Mouse (Mus musculus): ENCODE measurements at regions not wholly inside any gene's neighbourhood (a gene's known extent, or its start where the extent isn't known, plus 50 kb on each side); places are given as distances from the start of the nearest gene placed in this dataset.

DNA sequence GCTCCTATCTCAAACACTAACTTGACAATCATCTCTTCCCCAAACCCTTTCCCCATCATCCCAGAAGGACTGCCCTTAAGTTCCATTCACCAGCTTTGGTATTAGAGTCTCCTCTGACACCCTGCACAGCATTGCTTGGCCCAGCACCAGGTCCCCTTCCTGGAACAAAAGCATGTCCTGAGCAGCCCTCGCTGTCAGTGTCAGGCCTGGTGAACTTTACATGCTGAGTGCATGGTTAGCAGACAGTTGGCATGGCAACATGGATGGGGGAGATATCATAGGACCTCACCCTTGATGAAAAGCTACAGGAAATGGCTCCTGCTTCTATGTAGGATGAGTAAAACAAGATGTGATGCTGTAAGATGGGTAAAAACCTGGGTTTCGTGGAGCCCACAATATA is 333.6 kb downstream of the Lpin1 start:
- intact Hi-C loops (cut with DNase I): no loop called here

GRCm38 (mm10) chr12:16276301-16276700 is 334.5 kb downstream of the Lpin1 start:
- intact Hi-C loops (cut with DNase I): no loop called here
- no peak for DNase-seq (ENCODE audit: low spot score in 2 of 2)

More for the DNA sequence above, 333.6 kb downstream of the Lpin1 start:
- DNase-seq (ENCODE audit: low spot score in 2 of 2): no peak

- DNase-seq (ENCODE audit: low spot score in 2 of 2): no peak
- intact Hi-C loops (cut with DNase I): no loop called here
Measured at GRCm38 (mm10) chr12:16272441-16272840, 338.3 kb downstream of the Lpin1 start.

- intact Hi-C loops (cut with DNase I): no loop called here
- DNase-seq (ENCODE audit: low spot score in 2 of 2): no peak
Measured at GRCm38 (mm10) chr12:16270876-16271275, 339.9 kb downstream of the Lpin1 start.

DNA sequence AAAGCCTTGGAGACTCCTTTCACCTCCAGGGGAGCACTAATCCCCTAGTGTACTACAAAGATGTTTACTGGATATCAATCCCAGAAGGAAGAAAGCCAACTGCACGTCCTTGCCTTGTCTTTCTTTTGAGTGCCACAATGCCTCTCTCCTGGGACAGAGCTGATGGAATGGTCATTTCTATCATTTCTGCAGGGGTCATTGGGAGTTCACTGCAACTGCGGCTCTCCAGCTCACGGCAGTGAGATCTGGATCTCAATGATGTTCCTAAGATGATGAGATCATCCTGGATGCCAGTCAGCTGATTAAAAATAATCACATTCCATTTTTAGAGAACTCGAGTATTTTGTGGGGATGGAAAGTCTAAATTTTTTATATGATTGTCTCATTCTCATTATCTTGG is 341.1 kb downstream of the Lpin1 start:
- DNase-seq (ENCODE audit: low spot score in 2 of 2): no peak
- intact Hi-C loops (cut with DNase I): no loop called here

DNA sequence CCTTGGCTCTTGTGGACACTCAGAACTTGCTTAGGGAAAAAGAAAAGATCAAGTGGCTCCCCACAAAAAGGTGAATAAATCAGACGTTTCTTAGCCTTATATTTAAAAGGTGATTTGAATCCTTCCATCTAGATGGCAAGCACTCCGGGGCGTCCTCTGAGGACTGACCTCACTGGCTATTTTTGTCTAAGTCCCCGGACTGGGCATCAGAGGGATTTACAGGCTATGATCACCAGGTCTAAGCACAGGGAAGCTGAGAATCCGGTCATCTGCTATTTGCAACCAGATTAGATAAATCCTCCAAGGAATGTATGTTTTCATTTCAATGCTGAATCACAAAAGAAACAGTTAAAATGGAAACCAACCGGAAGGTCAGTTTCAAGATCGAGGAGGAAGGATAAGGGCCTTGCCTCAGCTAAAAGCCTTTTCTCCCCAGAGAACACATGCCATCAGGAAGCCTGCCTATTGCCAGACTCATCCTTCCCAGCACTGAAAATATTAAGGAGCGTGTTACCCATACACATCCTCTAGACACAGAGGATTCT is 342.1 kb downstream of the Lpin1 start:
- intact Hi-C loops (cut with DNase I): no loop called here
- DNase-seq (ENCODE audit: low spot score in 2 of 2): no peak

DNA sequence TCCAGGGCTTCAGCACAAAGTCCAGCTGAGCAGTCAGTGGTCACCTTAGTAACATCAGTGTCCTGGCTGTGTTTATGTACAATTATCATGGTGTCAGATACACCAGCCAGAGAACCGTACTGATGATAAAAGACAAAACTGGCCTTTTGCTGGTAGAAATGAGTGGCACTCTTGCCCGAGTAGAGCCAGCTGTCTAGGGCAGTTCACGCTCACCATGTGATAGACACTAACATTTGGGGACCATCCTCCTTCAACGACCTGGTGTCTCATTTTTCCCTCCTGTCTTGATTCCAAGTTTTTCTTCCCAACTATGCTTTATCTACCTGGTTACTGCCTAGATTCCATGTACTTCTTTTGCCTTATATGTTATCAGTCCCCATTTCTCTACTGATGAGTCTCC is 349.3 kb downstream of the Lpin1 start:
- intact Hi-C loops (cut with DNase I): loop anchor here (5.0 kb wide), 1 partner anchor 251 kb away; no protein-coding TSS in a partner anchor
- no peak for DNase-seq (ENCODE audit: low spot score in 2 of 2)

DNA sequence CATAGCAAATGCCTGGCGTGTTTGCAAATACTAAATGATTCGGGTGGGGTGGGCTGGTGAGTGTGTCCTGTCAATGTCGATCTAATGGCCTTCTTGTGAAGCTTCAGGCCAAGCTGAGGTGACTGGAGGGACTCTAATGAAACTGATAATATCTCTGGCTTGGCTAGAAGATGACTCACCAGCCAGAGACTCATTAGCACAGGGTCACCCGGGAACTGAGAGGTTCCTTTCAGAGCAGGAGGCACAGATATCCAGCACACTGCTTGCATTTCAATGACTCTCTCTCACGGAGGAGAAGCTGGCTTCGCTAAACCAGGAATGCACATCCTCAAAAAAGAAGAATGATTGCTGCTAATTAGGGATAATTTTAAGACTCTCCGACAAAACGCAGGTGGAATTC is 349.8 kb downstream of the Lpin1 start:
- intact Hi-C loops (cut with DNase I): loop anchor here (5.0 kb wide), 1 partner anchor 251 kb away; no protein-coding TSS in a partner anchor
- peak; percentile 9 to 10 for DNase-seq (ENCODE audit: low spot score in 2 of 2)

DNA sequence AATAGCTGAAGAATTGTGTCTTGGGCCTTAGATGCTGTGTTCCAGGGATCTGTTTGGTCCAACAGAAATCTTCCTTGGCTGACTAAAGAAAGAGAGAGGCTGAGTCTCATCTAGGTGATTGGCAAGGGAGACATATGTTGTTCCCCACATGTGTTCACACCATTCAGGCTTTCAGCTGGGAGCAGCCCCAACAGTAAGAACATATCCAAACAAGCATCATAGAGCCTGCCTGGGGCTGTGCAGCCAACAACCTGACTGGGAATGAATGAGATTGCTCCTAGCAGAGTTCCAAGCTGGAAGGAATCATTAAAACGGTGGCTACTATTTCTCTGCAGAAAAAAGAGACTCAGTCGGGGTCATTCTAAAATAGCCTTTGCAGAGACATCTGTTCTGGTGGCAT is 350.3 kb downstream of the Lpin1 start:
- DNase-seq (ENCODE audit: low spot score in 2 of 2): peak in 1 of 2 experiments; percentile 12
- intact Hi-C loops (cut with DNase I): loop anchor here (5.0 kb wide), 1 partner anchor 252 kb away; no protein-coding TSS in a partner anchor

DNA sequence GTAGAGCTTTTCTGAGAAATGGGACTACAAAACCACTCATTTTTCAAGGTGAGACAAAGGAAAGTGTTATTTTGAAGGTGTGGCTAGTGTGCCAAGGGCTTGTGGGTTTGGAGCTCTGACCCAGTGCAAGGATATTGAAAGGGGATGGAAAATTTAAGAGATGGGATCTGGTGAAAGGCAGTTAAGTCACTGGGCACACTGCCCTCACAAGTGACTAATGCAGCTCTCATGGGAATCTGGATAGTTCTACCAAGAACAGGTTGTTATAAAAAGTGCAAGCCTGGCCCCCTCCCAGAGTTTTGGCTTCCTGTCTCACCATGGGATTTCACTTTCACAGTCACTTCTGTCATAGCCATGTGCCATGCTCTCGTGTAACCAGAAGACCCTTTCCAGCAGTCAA is 360.1 kb downstream of the Lpin1 start:
- DNase-seq (ENCODE audit: low spot score in 2 of 2): no peak
- intact Hi-C loops (cut with DNase I): no loop called here

DNA sequence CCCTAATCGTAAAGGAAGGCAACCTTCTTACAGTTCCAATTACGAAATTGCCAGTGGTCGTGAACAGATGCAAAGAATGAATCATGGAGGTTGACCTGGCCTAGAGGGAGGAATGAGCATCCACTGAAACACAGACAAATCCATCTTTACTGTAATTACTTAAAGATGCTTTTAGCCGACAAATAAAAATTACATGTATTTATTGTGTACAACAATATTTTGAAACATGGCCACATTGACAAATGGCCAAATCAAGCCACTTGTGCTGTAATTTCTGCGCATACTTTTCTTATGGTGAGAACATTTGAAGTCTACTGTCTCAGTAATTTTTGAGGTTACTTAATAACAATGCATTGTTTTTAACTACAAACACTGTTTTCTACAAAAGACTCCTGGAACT is 360.7 kb downstream of the Lpin1 start:
- intact Hi-C loops (cut with DNase I): no loop called here
- DNase-seq (ENCODE audit: low spot score in 2 of 2): no peak

DNA sequence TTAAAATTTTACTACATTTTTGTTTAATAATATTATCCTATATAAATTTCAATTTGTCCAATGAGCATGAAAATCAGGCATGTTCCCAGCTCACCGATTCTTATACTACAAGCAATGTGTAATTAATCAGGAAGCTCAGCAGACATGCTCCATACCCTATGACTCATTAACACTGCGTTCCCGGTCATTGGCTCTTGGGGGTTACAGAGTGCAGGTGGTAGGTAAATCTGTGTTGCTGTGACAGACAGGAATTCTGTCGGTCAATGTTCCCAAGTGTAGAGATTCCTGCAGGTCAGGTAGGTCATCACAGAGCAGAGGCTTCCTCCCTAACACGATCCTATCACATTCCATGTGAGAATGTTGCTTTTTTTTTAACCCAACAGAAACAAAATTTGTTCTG is 371.0 kb downstream of the Lpin1 start:
- intact Hi-C loops (cut with DNase I): no loop called here
- no peak for DNase-seq (ENCODE audit: low spot score in 2 of 2)

DNA sequence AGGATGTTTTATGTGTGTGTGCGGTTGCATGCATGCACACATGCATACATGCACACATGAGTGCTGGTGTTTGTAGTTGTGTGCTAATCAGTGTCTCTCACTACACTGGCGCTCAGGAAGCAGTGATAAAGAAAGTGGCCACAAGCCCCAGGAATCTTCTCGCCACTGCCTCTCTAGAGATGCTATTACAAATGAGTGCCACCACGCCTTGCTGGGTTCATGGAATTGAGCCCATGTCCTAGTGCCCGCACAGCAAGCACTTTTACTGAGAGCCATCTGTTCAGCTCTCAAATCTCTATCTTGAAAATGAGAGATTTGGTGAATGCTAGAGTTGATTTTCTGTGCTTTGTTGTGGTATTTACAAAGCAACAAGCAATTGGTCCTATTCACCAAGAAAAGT is 373.3 kb downstream of the Lpin1 start:
- no peak for DNase-seq (ENCODE audit: low spot score in 2 of 2)
- intact Hi-C loops (cut with DNase I): no loop called here

DNA sequence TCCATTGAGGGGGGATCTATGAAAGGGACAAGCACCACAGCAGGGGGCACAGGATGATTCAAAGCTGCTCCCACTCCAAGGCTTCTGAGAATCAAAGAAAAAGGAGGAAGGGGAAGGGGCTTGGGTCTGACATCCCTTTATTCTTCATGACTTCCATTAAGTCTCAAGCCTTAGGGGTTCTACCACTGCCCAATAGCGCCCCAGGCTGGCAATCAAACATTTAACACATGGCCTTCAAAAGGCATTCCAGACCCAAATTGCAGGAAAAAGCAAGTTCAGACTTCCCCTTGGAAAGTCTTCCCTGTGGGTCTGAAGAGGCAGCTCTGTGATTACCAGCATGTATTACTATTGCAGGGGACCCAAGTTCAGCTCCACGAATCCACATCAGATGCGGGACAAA is 377.2 kb downstream of the Lpin1 start:
- intact Hi-C loops (cut with DNase I): loop anchor here (5.0 kb wide), 2 partner anchors 81 to 416 kb away; partner anchors contain the start of gene Trib2
- DNase-seq (ENCODE audit: low spot score in 2 of 2): no peak

DNA sequence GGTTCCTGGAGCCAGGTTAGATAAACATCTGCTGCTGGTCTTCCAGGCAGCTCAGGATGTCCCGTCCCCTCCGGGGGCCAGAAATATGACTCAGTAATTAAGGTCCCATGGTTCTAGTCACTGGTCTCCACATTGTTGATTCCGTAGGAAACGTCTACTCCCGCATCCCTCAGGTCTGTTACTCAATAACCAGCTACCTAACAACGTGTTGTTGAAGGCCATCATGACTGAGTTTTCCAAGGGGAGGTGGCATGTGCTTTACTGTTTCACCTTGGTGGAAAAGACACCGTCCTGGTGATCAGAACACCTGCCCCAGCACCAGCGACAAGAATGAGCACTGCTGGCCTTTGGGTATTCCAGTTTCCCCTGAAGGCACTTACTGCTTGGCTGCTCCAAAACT is 377.9 kb downstream of the Lpin1 start:
- no peak for DNase-seq (ENCODE audit: low spot score in 2 of 2)
- intact Hi-C loops (cut with DNase I): loop anchor here (5.0 kb wide), 2 partner anchors 81 to 416 kb away; partner anchors contain the start of gene Trib2

- DNase-seq (ENCODE audit: low spot score in 2 of 2): peak in 1 of 2 experiments; percentile 21
- intact Hi-C loops (cut with DNase I): loop anchor here (5.0 kb wide), 2 partner anchors 80 to 415 kb away; partner anchors contain the start of gene Trib2
Measured at GRCm38 (mm10) chr12:16232051-16232450, 378.7 kb downstream of the Lpin1 start.

- DNase-seq (ENCODE audit: low spot score in 2 of 2): no peak
- intact Hi-C loops (cut with DNase I): loop anchor here (5.0 kb wide), 2 partner anchors 79 to 414 kb away; partner anchors contain the start of gene Trib2
Measured at GRCm38 (mm10) chr12:16231093-16231492, 379.7 kb downstream of the Lpin1 start.

GRCm38 (mm10) chr12:16225428-16225827 is 385.3 kb downstream of the Lpin1 start:
- DNase-seq (ENCODE audit: low spot score in 2 of 2): no peak
- intact Hi-C loops (cut with DNase I): no loop called here

DNA sequence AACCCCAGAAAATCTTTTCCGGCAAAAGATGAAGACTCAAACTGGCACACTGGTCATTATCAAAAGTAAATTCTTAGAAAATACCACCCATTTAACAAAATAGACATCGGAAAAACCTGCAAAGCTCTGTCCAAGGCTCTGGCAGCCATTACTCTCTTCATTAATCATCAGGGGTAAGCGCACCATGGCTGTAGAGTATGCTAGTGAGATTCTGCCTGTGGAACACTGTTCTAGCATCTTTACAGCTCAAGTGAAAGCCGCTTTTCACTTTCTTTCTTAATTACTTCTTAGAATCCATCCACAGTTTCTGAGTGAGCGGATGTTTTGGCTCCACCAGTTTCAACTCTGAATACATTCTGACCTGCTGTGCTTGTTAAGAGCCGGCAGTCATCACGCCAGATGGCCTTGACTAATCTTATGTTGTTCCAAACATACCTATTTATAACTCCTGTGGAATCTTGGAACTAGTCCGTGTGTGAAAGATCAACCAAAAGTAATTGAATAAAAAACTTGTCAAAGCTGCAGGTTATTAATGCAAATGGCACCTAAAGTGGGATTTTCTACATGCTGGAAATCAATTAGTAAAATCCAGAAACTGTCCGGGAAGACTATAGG is 387.8 kb downstream of the Lpin1 start:
- intact Hi-C loops (cut with DNase I): no loop called here
- peak in 1 of 2 experiments; percentile 27 for DNase-seq (ENCODE audit: low spot score in 2 of 2)

DNA sequence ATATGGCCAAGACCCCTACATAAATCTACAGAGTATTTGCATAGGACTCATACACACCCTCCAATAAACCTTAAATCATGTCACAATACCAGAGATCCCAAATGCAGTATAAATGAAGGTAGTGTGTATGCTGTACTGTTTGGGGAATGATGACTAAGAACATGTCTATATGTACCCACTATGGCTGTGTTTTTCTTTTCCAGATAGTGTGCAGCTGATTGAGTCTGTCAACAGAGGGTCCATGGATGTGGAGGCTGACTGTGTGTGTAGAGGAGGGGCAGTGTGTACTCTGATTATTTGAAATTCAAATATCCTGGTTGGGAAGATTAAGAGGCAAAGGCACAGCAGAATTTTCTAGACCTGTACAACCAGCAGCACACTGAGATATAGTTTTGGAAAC is 388.6 kb downstream of the Lpin1 start:
- DNase-seq (ENCODE audit: low spot score in 2 of 2): no peak
- intact Hi-C loops (cut with DNase I): no loop called here

DNA sequence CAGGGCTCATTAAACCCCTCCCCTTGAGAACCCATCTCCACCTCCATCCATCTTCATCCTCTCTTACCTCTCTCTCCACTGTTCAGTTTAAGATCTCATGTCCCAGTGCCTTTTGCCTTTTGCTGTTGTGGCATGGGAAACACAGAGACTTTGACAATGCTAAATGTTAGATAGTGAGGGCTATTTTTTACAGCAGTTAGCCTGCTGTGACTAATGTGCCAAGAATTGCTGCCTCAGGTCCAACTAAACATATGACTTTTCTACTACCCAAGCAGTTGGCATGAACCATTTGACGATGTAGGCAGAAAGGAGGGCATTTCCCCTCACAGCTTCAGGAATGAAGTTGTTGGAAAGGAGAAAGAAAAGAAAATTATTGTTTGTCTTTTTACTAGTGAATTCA is 389.6 kb downstream of the Lpin1 start:
- no peak for DNase-seq (ENCODE audit: low spot score in 2 of 2)
- intact Hi-C loops (cut with DNase I): no loop called here
